17 mouse cellular contexts compared by ENCODE assay signal in the genomic region with DNA sequence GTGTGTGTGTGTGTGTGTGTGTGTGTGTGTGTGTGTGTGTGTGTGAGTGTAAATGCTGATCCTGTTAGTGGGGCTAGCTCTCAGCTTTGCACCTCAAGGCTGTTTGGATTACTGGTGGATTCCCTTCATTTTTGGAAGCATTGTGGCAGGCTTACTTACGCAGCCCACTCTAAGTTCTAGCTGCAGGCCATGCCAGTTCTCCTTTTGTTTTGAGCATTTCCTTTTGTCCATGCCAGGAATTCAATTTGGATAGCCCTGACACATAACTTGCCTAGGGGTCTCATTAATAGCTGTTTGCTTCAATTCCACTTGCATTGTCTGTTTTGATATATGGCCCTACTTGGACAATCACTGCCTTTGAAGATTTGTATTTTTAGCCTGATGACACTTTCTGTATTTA.
DNase-seq lines count a peak whose midpoint lies in the region; ATAC-seq and TF ChIP-seq lines count a peak whose summit lies in the region.
"Had no signal": no experiment of that assay in that cellular context is flagged by ENCODE, and none has a peak within 500 bp of the region (broad histone marks: within the 10 kb centered on the region; RNA-seq: fewer than 3 reads in every experiment).

No protein-coding gene starts in this region.

- no peaks in the 10 kb centered on the region for H3K36me3 ChIP-seq in kidney, adult 2 months (ENCODE audit: control insufficient read depth, insufficient read depth, low read length)
- no peaks in the 10 kb centered on the region for H3K36me3 ChIP-seq in kidney, embryonic 14.5 days (ENCODE audit: control insufficient read depth, insufficient read depth, low read length)
- H3K36me3 ChIP-seq in forebrain, embryonic 14.5 days (ENCODE audit: control insufficient read depth, insufficient read depth, low read length): no peaks in the 10 kb centered on the region
- H3K36me3 ChIP-seq in midbrain, embryonic 16.5 days (ENCODE audit: control insufficient read depth, insufficient read depth, low read length): no peaks in the 10 kb centered on the region
- H3K36me3 ChIP-seq: heart, embryonic 13.5 days; limb, embryonic 15.5 days; neural tube, embryonic 13.5 days had no signal

- no peak for ATAC-seq in kidney, embryonic 14.5 days (ENCODE audit: low FRiP score, low TSS enrichment)
- peak; percentile 79 for ATAC-seq in forebrain, embryonic 14.5 days
- ATAC-seq in midbrain, embryonic 16.5 days: peak; percentile 42; the same call in 1 of the 2 replicates
- ATAC-seq: intestine, embryonic 16.5 days had no signal

- no peaks in the 10 kb centered on the region for H3K27me3 ChIP-seq in kidney, adult 2 months (replicated peaks; ENCODE audit: control insufficient read depth, insufficient read depth, low read length)
- H3K27me3 ChIP-seq in kidney, embryonic 14.5 days (ENCODE audit: control insufficient read depth, insufficient read depth, low read length): no peaks in the 10 kb centered on the region
- H3K27me3 ChIP-seq in forebrain, embryonic 14.5 days (replicated peaks; ENCODE audit: control insufficient read depth, insufficient read depth, low read length): no peaks in the 10 kb centered on the region
- no peaks in the 10 kb centered on the region for H3K27me3 ChIP-seq in midbrain, embryonic 16.5 days (ENCODE audit: control insufficient read depth, insufficient read depth, low read depth, low read length)
- H3K27me3 ChIP-seq: heart, embryonic 13.5 days; limb, embryonic 15.5 days; megakaryocyte, embryonic 14.5 days; neural tube, embryonic 13.5 days had no signal

- no peak for TF ChIP-seq CTCF in kidney, adult 2 months (conservative IDR thresholded peaks at IDR 0.05; ENCODE audit: insufficient read depth, insufficient read length, low read depth, low read length)

- no peak overlapping the region for H3K9ac ChIP-seq in kidney, embryonic 14.5 days (ENCODE audit: low read depth, low read length)
- no peak overlapping the region for H3K9ac ChIP-seq in forebrain, embryonic 14.5 days (ENCODE audit: low read length)
- H3K9ac ChIP-seq in midbrain, embryonic 16.5 days (ENCODE audit: low read depth, low read length): no peak overlapping the region
- H3K9ac ChIP-seq: heart, embryonic 13.5 days; limb, embryonic 15.5 days; neural tube, embryonic 13.5 days had no signal

- H3K4me3 ChIP-seq in kidney, adult 2 months (ENCODE audit: insufficient read depth, low read depth, low read length): no peak overlapping the region
- no peak overlapping the region for H3K4me3 ChIP-seq in kidney, embryonic 14.5 days (ENCODE audit: low read length)
- no peak overlapping the region for H3K4me3 ChIP-seq in forebrain, embryonic 14.5 days (ENCODE audit: low read depth, low read length)
- H3K4me3 ChIP-seq in midbrain, embryonic 16.5 days (ENCODE audit: low read depth, low read length): no peak overlapping the region
- H3K4me3 ChIP-seq: erythroblast, embryonic 14.5 days; heart, embryonic 13.5 days; limb, embryonic 15.5 days; megakaryocyte, embryonic 14.5 days; neural tube, embryonic 13.5 days had no signal

- peak; percentile 23 for DNase-seq in kidney, adult 2 months
- DNase-seq in retina, postnatal 1 day: peak; percentile 59
- no peak for DNase-seq in retina, embryonic 14.5 days (ENCODE audit: low spot score)
- peak; percentile 67 for DNase-seq in forebrain, embryonic 14.5 days (ENCODE audit: low spot score)
- DNase-seq in heart, postnatal 4 days: no peak
- no peak for DNase-seq in cerebellum, adult 11 months
- DNase-seq: cerebellum, postnatal 10 days; lung, postnatal 14 days; thymus, postnatal 36 days had no signal

- WGBS in kidney, adult 2 months: 47% methylated on average over 1 of the region's 1 CpGs
- WGBS in kidney, embryonic 14.5 days: 58% methylated on average over 1 of the region's 1 CpGs
- 12% methylated on average over 1 of the region's 1 CpGs for WGBS in forebrain, embryonic 14.5 days
- WGBS in midbrain, embryonic 16.5 days: 22% methylated on average over 1 of the region's 1 CpGs

- no peak overlapping the region for H3K27ac ChIP-seq in kidney, adult 2 months (ENCODE audit: insufficient read depth, low read depth, low read length)
- no peak overlapping the region for H3K27ac ChIP-seq in kidney, embryonic 14.5 days (ENCODE audit: low read depth, low read length)
- no peak overlapping the region for H3K27ac ChIP-seq in forebrain, embryonic 14.5 days (ENCODE audit: low read depth, low read length)
- no peak overlapping the region for H3K27ac ChIP-seq in midbrain, embryonic 16.5 days (ENCODE audit: low read length)
- H3K27ac ChIP-seq: heart, embryonic 13.5 days; limb, embryonic 15.5 days; neural tube, embryonic 13.5 days had no signal

- H3K4me1 ChIP-seq in kidney, adult 2 months (ENCODE audit: control insufficient read depth, insufficient read depth, low read length): no peaks in the 10 kb centered on the region
- no peaks in the 10 kb centered on the region for H3K4me1 ChIP-seq in kidney, embryonic 14.5 days (ENCODE audit: control insufficient read depth, insufficient read depth, low read length)
- H3K4me1 ChIP-seq in forebrain, embryonic 14.5 days (ENCODE audit: control insufficient read depth, insufficient read depth, low read length): peaks cover 7% of the 10 kb centered on the region; the same call in 1 of the 2 replicates
- no peaks in the 10 kb centered on the region for H3K4me1 ChIP-seq in midbrain, embryonic 16.5 days (ENCODE audit: control insufficient read depth, insufficient read depth, low read length)
- H3K4me1 ChIP-seq: heart, embryonic 13.5 days; limb, embryonic 15.5 days; megakaryocyte, embryonic 14.5 days had no signal

- TF ChIP-seq POLR2A in kidney, adult 2 months (IDR thresholded peaks at IDR 0.05; ENCODE audit: low read depth, low read length): no peak

- H3K9me3 ChIP-seq in kidney, embryonic 14.5 days (ENCODE audit: control insufficient read depth, low read length): no peaks in the 10 kb centered on the region
- no peaks in the 10 kb centered on the region for H3K9me3 ChIP-seq in forebrain, embryonic 14.5 days (replicated peaks; ENCODE audit: control insufficient read depth, low read length)
- H3K9me3 ChIP-seq in midbrain, embryonic 16.5 days (replicated peaks; ENCODE audit: control insufficient read depth, low read length, poor library complexity, severe bottlenecking): no peaks in the 10 kb centered on the region
- H3K9me3 ChIP-seq: heart, embryonic 13.5 days; limb, embryonic 15.5 days; megakaryocyte, embryonic 14.5 days; neural tube, embryonic 13.5 days had no signal

- no peak overlapping the region for H3K4me2 ChIP-seq in kidney, embryonic 14.5 days (replicated peaks; ENCODE audit: low read depth, low read length)
- H3K4me2 ChIP-seq in forebrain, embryonic 14.5 days (ENCODE audit: low read length): no peak overlapping the region
- no peak overlapping the region for H3K4me2 ChIP-seq in midbrain, embryonic 16.5 days (ENCODE audit: low read length)
- H3K4me2 ChIP-seq: heart, embryonic 13.5 days; limb, embryonic 15.5 days; neural tube, embryonic 13.5 days had no signal

Comparison
In these comparisons a context has a peak if more than half of its experiments do, and no peak if none do; other contexts are left out.
1. DNase-seq: peak in kidney, adult 2 months (single experiment), retina, postnatal 1 day (single experiment) and forebrain, embryonic 14.5 days (single experiment); none in retina, embryonic 14.5 days (single experiment), heart, postnatal 4 days (single experiment) and cerebellum, adult 11 months (single experiment).